Mouse (Mus musculus) bone marrow, adult 2 months (tissue): ENCODE measurements around the gene Trpm8.

ENCODE experiments used
- CTCF ChIP-seq: fragments of 200-500 bp; IDR thresholded peaks from 2 replicates; pipeline ENCODE4 v1.5.1; 2011; ENCODE audit warnings: low read length, control low read depth; ENCODE audit not compliant: control insufficient read depth, insufficient read depth
- POLR2A ChIP-seq: fragments of 200-500 bp; IDR thresholded peaks from 2 replicates; pipeline ENCODE4 v1.6.1; 2011; ENCODE audit warnings: low read depth, mild to moderate bottlenecking, control low read depth, low read length, borderline replicate concordance; ENCODE audit not compliant: control insufficient read depth

- TF ChIP-seq POLR2A (no peak), CTCF (no peak)
Measured at GRCm38 (mm10) chr1:88234646-88235045, 42.8 kb upstream of the Trpm8 start.
